Mouse (Mus musculus) kidney, embryonic 16.5 days (tissue): ENCODE results near the gene Ccdc87. TPM values are rescaled to one million over a fixed set of nuclear protein-coding genes. Genes with fewer than 3 reads are reported as not detected.

Experiments
- ATAC-seq: fragments of 200-750 bp; cut with Nextera tagmentation; 2 replicates; pipeline ENCODE4 v1.8.0; 2017; ENCODE audit warnings: moderate TSS enrichment; ENCODE audit not compliant: low FRiP score, low TSS enrichment
- H3K27ac ChIP-seq: fragments of 300-500 bp; sonication (generic); 2 replicates; pipeline ENCODE4 v1.5.1; 2014; ENCODE audit warnings: low read length
- H3K27me3 ChIP-seq: fragments of 300-500 bp; sonication (generic); 2 replicates; pipeline ENCODE4 v1.6.1; 2014; ENCODE audit warnings: low read length, control low read depth, mixed read lengths; ENCODE audit not compliant: insufficient read depth
- H3K36me3 ChIP-seq: fragments of 300-500 bp; sonication (generic); 2 replicates; pipeline ENCODE4 v1.6.1; 2014; ENCODE audit warnings: low read length, control low read depth, mixed read lengths; ENCODE audit not compliant: insufficient read depth
- H3K4me1 ChIP-seq: fragments of 300-500 bp; sonication (generic); 2 replicates; pipeline ENCODE4 v1.6.1; 2014; ENCODE audit warnings: low read length, control low read depth, mixed read lengths; ENCODE audit not compliant: insufficient read depth
- H3K4me2 ChIP-seq: fragments of 300-500 bp; sonication (generic); replicated peaks from 2 replicates; pipeline ENCODE4 v1.6.1; 2014; ENCODE audit warnings: low read depth, low read length
- H3K4me3 ChIP-seq: fragments of 300-500 bp; sonication (generic); 2 replicates; pipeline ENCODE4 v1.5.1; 2014; ENCODE audit warnings: mild to moderate bottlenecking, low read length
- H3K9ac ChIP-seq: fragments of 300-500 bp; sonication (generic); replicated peaks from 2 replicates; pipeline ENCODE4 v1.6.1; 2014; ENCODE audit warnings: low read length
- H3K9me3 ChIP-seq: fragments of 300-500 bp; sonication (generic); 2 replicates; pipeline ENCODE4 v1.6.1; 2016; ENCODE audit warnings: low read length, control low read depth
- WGBS: fragments of 180-500 bp; shearing (Covaris S2); extraction: QIAGEN DNeasy Blood & Tissue Kit; methylation state at CpG from one replicate; pipeline ENCODE4 v1.1.7; 2014; 5-methylcytosine and 5-hydroxymethylcytosine counted together
- polyA plus RNA-seq: library from polyadenylated mRNA; unstranded; fragments of >200 nt; fragmentation: Nextera tagmentation; extraction: Ambion mirVana; gene quantifications from 2 replicates; pipeline ENCODE4 v1.2.1, GENCODE M21; 2015

Gene Ccdc87
- polyA plus RNA-seq, 1 experiment from 2014 or later: not detected

DNA sequence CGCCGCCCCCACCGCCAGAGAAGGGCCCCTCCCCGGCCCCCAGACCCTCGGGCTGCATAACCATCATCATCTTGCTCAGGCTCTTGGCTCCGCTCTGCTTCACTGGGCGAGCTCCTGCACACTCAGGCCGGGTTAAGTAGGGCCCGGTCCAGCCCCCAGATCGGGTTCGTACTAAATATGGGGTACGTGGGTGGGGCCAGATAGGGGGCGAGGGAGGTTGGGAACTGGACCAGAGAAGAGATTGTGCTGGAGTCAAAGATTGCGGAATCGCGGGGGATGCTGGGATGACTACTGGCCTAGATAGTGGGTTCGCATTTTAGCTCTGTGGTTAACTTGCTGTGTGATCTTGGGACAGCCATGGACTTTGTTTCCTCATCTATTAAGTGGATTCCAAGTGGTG lies 38.6 kb downstream of the Ccdc87 start, which contains the start of gene Actn3:
Actn3 (minus strand) TSS at position 125 of the 400 bp plus-strand sequence.
- H3K9me3 ChIP-seq: no peaks in the 10 kb centered on the region
- H3K4me1 ChIP-seq: peaks cover 21% of the 10 kb centered on the region
- peak within 1 kb of the TSS; percentile 88 for H3K27ac ChIP-seq
- 2% methylated on average over 17 of the region's 17 CpGs for WGBS
- peak; percentile 58 for ATAC-seq
- no peaks in the 10 kb centered on the region for H3K27me3 ChIP-seq
- no peaks in the 10 kb centered on the region for H3K36me3 ChIP-seq
- peak within 1 kb of the TSS; percentile 97 for H3K4me3 ChIP-seq
- H3K4me2 ChIP-seq: peak within 1 kb of the TSS; percentile 96
- peak within 1 kb of the TSS; percentile 92 for H3K9ac ChIP-seq

DNA sequence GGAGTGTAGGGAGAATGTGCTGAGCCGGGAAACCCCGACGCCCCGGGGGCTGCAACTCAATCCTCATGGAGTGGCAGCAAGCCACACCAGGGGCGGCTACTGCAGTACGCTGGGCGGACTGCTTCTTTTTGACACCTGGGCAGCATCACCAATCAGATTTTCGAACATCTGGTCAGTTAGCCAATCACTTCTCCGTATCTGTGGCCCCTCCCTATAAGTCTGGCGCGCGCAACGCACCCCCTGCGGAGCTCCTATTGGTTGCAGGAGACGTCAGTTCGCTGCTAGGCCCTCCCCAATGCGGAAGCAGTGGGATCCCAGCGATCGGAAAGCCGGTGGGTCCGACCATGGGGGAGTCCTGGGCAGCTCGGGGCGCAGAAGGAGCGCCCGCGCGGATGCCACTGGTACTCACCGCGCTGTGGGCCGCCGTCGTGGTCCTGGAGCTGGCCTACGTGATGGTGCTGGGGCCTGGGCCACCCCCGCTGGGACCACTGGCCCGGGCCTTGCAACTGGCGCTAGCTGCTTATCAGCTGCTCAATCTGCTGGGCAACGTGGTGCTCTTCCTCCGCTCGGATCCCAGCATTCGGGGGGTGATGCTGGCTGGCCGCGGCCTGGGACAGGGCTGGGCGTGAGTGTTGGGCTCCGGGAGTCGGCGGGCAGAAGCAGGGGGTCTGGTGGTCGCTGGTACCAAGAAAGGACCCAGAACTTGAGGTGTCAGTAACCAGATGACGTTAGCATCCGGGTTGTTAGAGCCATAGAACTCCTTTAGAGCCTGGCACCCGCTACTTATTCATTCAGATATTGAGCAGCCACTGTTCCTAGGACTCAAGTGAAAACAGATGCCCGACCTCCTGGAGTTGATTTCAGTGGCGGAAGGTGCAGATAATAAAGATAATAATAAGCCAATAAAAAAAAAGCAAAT lies 39.5 kb downstream of the Ccdc87 start, which contains the start of gene Zdhhc24:
Zdhhc24 (plus strand) TSS at position 264 of the 919 bp plus-strand sequence.
- Histone ChIP-seq H3K27me3 (no peaks in the 10 kb centered on the region), H3K27ac (peak within 1 kb of the TSS; percentile 88), H3K9me3 (no peaks in the 10 kb centered on the region), H3K4me1 (peaks cover 21% of the 10 kb centered on the region), H3K36me3 (no peaks in the 10 kb centered on the region), H3K9ac (peak within 1 kb of the TSS; percentile 92), H3K4me2 (peak within 1 kb of the TSS; percentile 96), H3K4me3 (peak within 1 kb of the TSS; percentile 97)
- 1% methylated on average over 52 of the region's 52 CpGs for WGBS
- peak; percentile 97 for ATAC-seq

DNA sequence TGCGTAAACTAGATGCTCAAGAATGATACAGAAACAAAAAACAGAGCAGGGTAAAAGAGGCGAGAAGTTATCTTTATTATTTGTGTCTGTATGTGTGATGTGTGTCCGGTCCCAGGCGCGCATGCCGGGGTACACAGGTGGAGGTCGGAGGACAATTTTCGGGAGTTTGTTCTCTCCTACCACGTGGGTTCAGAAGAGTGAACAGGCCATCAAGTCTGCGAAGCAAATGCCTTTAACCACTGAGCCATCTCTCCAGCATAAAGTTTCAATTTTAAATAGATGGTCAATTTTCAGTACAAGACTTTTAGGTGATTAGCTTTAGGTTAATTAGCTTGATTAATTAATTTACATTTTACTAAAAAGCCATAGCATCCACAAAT lies 40.1 kb downstream of the Ccdc87 start:
- no peak overlapping the region for H3K27ac ChIP-seq
- H3K4me2 ChIP-seq: peak overlapping the region; percentile 96
- no peaks in the 10 kb centered on the region for H3K9me3 ChIP-seq
- H3K4me3 ChIP-seq: peak overlapping the region; percentile 97
- H3K9ac ChIP-seq: peak overlapping the region; percentile 92
- no peaks in the 10 kb centered on the region for H3K36me3 ChIP-seq
- peaks cover 21% of the 10 kb centered on the region for H3K4me1 ChIP-seq
- WGBS: 62% methylated on average over 10 of the region's 10 CpGs
- no peak for ATAC-seq
- H3K27me3 ChIP-seq: no peaks in the 10 kb centered on the region

DNA sequence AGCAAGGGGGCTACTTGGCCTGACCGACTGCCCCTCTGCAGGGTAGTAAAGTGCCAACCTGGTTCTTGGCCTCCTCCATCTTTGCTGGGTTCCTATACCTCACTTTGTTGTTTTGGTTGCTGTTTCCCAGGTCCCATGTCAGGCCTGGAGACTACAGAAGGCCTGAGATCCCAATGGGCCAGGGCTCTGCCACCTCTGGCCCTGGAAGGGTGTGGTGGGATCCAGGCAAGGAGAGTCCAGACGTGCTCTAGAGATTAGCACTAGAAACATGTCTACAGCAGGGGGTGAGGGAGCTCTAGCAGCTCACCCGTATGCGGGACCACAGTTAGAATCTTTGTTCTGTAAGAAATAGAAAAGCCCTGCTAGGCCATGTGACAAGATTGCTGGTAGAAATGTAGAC lies 44.8 kb downstream of the Ccdc87 start:
- no peak overlapping the region for H3K4me3 ChIP-seq
- H3K27me3 ChIP-seq: no peaks in the 10 kb centered on the region
- H3K36me3 ChIP-seq: no peaks in the 10 kb centered on the region
- WGBS: 84% methylated on average over 4 of the region's 4 CpGs
- no peaks in the 10 kb centered on the region for H3K9me3 ChIP-seq
- H3K9ac ChIP-seq: no peak overlapping the region
- H3K27ac ChIP-seq: no peak overlapping the region
- H3K4me1 ChIP-seq: peaks cover 4% of the 10 kb centered on the region
- H3K4me2 ChIP-seq: no peak overlapping the region
- ATAC-seq: no peak

DNA sequence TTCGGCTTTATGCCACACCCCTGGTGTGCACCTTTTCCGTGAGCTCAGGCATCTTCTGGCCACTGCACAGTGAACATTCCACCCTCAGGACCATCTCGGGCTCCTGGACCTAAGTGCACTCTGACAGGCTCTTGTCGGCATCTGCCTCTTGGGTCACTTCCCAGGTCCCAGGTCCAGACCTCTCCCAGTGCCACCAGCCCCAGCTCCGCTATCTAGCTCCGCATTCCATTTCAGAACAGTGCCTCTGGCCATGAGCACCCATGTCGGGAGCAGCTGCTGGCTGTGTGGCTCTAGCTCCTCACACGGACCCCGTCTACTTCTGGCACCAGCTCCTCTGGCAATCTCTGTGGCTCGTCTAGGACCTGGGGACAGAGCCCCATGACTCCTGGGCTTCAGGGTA lies 50.6 kb downstream of the Ccdc87 start:
- 80% methylated on average over 10 of the region's 10 CpGs for WGBS
- no peaks in the 10 kb centered on the region for H3K4me1 ChIP-seq
- H3K9me3 ChIP-seq: no peaks in the 10 kb centered on the region
- no peak for ATAC-seq
- H3K4me2 ChIP-seq: no peak overlapping the region
- H3K4me3 ChIP-seq: no peak overlapping the region
- no peak overlapping the region for H3K27ac ChIP-seq
- no peaks in the 10 kb centered on the region for H3K27me3 ChIP-seq
- H3K36me3 ChIP-seq: 0 out of 2 replicates have a peak, but pooled peaks cover 4% of the 10 kb centered on the region
- H3K9ac ChIP-seq: no peak overlapping the region

DNA sequence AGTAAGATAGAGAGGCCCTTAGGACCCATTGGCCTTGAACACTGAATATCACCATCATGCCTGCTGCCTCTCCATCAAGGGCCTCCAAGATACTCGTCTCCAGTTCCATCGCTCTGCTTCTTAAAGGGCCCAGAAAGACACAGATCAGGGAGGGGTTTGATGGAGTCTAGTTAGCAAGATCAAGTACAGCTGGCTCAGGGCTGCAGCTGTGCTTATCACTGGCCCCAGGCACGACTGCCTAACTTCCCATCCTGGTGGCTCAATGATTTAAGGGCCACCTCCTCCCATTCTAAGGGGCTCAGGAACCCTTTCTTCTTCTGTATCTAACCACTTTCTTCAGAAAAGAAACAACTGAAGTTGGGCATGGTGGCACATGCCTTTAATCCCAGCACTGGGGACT lies 52.6 kb downstream of the Ccdc87 start:
- H3K4me1 ChIP-seq: peaks cover under 1% of the 10 kb centered on the region; the same call in 1 of the 2 replicates
- no peak for ATAC-seq
- H3K27me3 ChIP-seq: no peaks in the 10 kb centered on the region
- WGBS: 73% methylated on average over 3 of the region's 3 CpGs
- H3K27ac ChIP-seq: no peak overlapping the region
- H3K9me3 ChIP-seq: no peaks in the 10 kb centered on the region
- H3K9ac ChIP-seq: no peak overlapping the region
- no peak overlapping the region for H3K4me2 ChIP-seq
- H3K36me3 ChIP-seq: 0 out of 2 replicates have a peak, but pooled peaks cover 4% of the 10 kb centered on the region
- no peak overlapping the region for H3K4me3 ChIP-seq

Other genes with a start within 250 kb of the Ccdc87 start
- 4.5 and 6.0 TPM in 2 replicates for gene Lrfn4, start 223.7 kb upstream of the Ccdc87 start, polyA plus RNA-seq
- 92.4 and 96.0 TPM in 2 replicates for gene Rce1, start 213.7 kb upstream of the Ccdc87 start, polyA plus RNA-seq
- 2.0 and 4.3 TPM in 2 replicates for gene Gm960, start 140.7 kb upstream of the Ccdc87 start, polyA plus RNA-seq
- gene Sptbn2, start 128.2 kb upstream of the Ccdc87 start, polyA plus RNA-seq: 3.2 and 3.8 TPM in 2 replicates
- gene Rbm4b, start 82.9 kb upstream of the Ccdc87 start, polyA plus RNA-seq: 75.5 and 77.2 TPM in 2 replicates
- 66.0 and 82.7 TPM in 2 replicates for gene Rbm4, start 45.5 kb upstream of the Ccdc87 start, polyA plus RNA-seq
- gene Gm21992, start 27.8 kb upstream of the Ccdc87 start, polyA plus RNA-seq: 30.4 and 41.6 TPM in 2 replicates
- 104 and 108 TPM in 2 replicates for gene Rbm14, start 27.7 kb upstream of the Ccdc87 start, polyA plus RNA-seq
- 73.0 and 82.1 TPM in 2 replicates for gene Ccs, start within 50 bp of the Ccdc87 start, polyA plus RNA-seq
- 66.6 and 76.7 TPM in 2 replicates for gene Ctsf, start 15.8 kb downstream of the Ccdc87 start, polyA plus RNA-seq
- gene Actn3, start 38.5 kb downstream of the Ccdc87 start, polyA plus RNA-seq: 9.4 and 11.0 TPM in 2 replicates
- 14.2 and 15.3 TPM in 2 replicates for gene Zdhhc24, start 39.3 kb downstream of the Ccdc87 start, polyA plus RNA-seq
- gene Bbs1, start 67.3 kb downstream of the Ccdc87 start, polyA plus RNA-seq: 6.5 and 7.2 TPM in 2 replicates
- 113 and 124 TPM in 2 replicates for gene Dpp3, start 88.9 kb downstream of the Ccdc87 start, polyA plus RNA-seq
- gene Peli3, start 103.8 kb downstream of the Ccdc87 start, polyA plus RNA-seq: 2.4 and 3.8 TPM in 2 replicates
- gene Mrpl11, start 122.8 kb downstream of the Ccdc87 start, polyA plus RNA-seq: 102 and 106 TPM in 2 replicates
- not detected in 2 replicates for gene Npas4, start 150.9 kb downstream of the Ccdc87 start, polyA plus RNA-seq
- 6.4 and 7.1 TPM in 2 replicates for gene Slc29a2, start 184.5 kb downstream of the Ccdc87 start, polyA plus RNA-seq
- 60.2 and 65.1 TPM in 2 replicates for gene B4gat1, start 199.5 kb downstream of the Ccdc87 start, polyA plus RNA-seq
- 1.9 and 3.8 TPM in 2 replicates for gene AC124502.3, start 199.5 kb downstream of the Ccdc87 start, polyA plus RNA-seq
- 53.1 and 53.4 TPM in 2 replicates for gene Brms1, start 202.0 kb downstream of the Ccdc87 start, polyA plus RNA-seq
- 3.6 and 4.8 TPM in 2 replicates for gene Rin1, start 211.1 kb downstream of the Ccdc87 start, polyA plus RNA-seq
- gene Cd248, start 228.7 kb downstream of the Ccdc87 start, polyA plus RNA-seq: 59.3 and 64.5 TPM in 2 replicates
- 1.6 and 1.8 TPM in 2 replicates for gene Tmem151a, start 246.2 kb downstream of the Ccdc87 start, polyA plus RNA-seq
- 122 and 127 TPM in 2 replicates for gene Yif1a, start 249.2 kb downstream of the Ccdc87 start, polyA plus RNA-seq